30 mouse cellular contexts compared by ENCODE assay signal in genomic region chr7:142077138-142077537, GRCm38 (mm10). TPM values are rescaled to one million over a fixed set of nuclear protein-coding genes. Genes with fewer than 3 reads are reported as not detected.
DNase-seq lines count a peak whose midpoint lies in the region; ATAC-seq and TF ChIP-seq lines count a peak whose summit lies in the region.
"Had no signal": no experiment of that assay in that cellular context is flagged by ENCODE, and none has a peak within 500 bp of the region (broad histone marks: within the 10 kb centered on the region; RNA-seq: fewer than 3 reads in every experiment).

No protein-coding gene starts in this region.

- DNase-seq in gastrocnemius, adult 2 months, result peak; percentile 44
- no peak for DNase-seq in gastrocnemius, postnatal 4 days (ENCODE audit: low spot score in 2 of 2)
- DNase-seq in heart, postnatal 25 days (ENCODE audit: low spot score), result no peak
- DNase-seq in brain, embryonic 14.5 days (ENCODE audit: low read depth), result peak; percentile 14
- DNase-seq in right cerebral cortex, postnatal 4 days, result no peak
- DNase-seq: adrenal gland, postnatal 14 days; cerebellum, adult 11-12 months; cerebellum, postnatal 25 days; embryo, embryonic 11 days; gastrocnemius, postnatal 25 days; kidney, adult 8-10 months; kidney, postnatal 14 days; layer of hippocampus, postnatal 36 days; midbrain, embryonic 14.5 days; thymus, adult 18-20 months; thymus, postnatal 4 days had no signal

- peaks cover 10% of the 10 kb centered on the region for H3K4me1 ChIP-seq in heart, embryonic 15.5 days (replicated peaks)
- 0 out of 2 replicates have a peak, but pooled peaks cover under 1% of the 10 kb centered on the region for H3K4me1 ChIP-seq in neural tube, embryonic 14.5 days (ENCODE audit: control insufficient read depth, insufficient read depth, low read length)

- H3K4me3 ChIP-seq in gastrocnemius, adult 2 months, result no peak overlapping the region
- H3K4me3 ChIP-seq in heart, embryonic 15.5 days, result no peak overlapping the region
- H3K4me3 ChIP-seq in neural tube, embryonic 14.5 days (ENCODE audit: low read depth, low read length), result no peak overlapping the region
- H3K4me3 ChIP-seq: forebrain, embryonic 10.5 days; hindbrain, embryonic 13.5 days; layer of hippocampus, adult 2 months; limb, embryonic 15.5 days; liver, embryonic 15.5 days; stomach, embryonic 15.5 days had no signal

- H3K9ac ChIP-seq in heart, embryonic 15.5 days, result no peak overlapping the region
- H3K9ac ChIP-seq in neural tube, embryonic 14.5 days (replicated peaks; ENCODE audit: low read depth, low read length), result no peak overlapping the region
- H3K9ac ChIP-seq: hindbrain, embryonic 13.5 days; limb, embryonic 15.5 days; liver, embryonic 15.5 days; stomach, embryonic 15.5 days had no signal

- H3K36me3 ChIP-seq in heart, embryonic 15.5 days, result peaks cover 18% of the 10 kb centered on the region
- peaks cover 13% of the 10 kb centered on the region for H3K36me3 ChIP-seq in neural tube, embryonic 14.5 days (ENCODE audit: control insufficient read depth, insufficient read depth, low read length)
- H3K36me3 ChIP-seq: limb, embryonic 15.5 days; stomach, embryonic 15.5 days had no signal

- H3K27ac ChIP-seq in gastrocnemius, adult 2 months, result peak overlapping the region; percentile 73
- peak overlapping the region; percentile 14; the same call in 1 of the 2 replicates for H3K27ac ChIP-seq in heart, embryonic 15.5 days
- no peak overlapping the region for H3K27ac ChIP-seq in neural tube, embryonic 14.5 days (ENCODE audit: low read depth, low read length)
- H3K27ac ChIP-seq: forebrain, embryonic 10.5 days; hindbrain, embryonic 13.5 days; layer of hippocampus, adult 2 months; limb, embryonic 15.5 days; liver, embryonic 15.5 days; stomach, embryonic 15.5 days had no signal

- TF ChIP-seq POLR2A in brain, embryonic 14.5 days (IDR thresholded peaks at IDR 0.05; ENCODE audit: borderline replicate concordance, extremely low read depth, insufficient read depth, insufficient read length, poor library complexity, severe bottlenecking), result no peak

- H3K4me2 ChIP-seq in heart, embryonic 15.5 days, result no peak overlapping the region
- H3K4me2 ChIP-seq in neural tube, embryonic 14.5 days (ENCODE audit: low read depth, low read length), result no peak overlapping the region
- H3K4me2 ChIP-seq: hindbrain, embryonic 13.5 days; limb, embryonic 15.5 days; liver, embryonic 15.5 days; stomach, embryonic 15.5 days had no signal

- intact Hi-C loops in gastrocnemius, adult 2 months (cut with DNase I), result no loop called here
- intact Hi-C loops in heart, postnatal 25 days (cut with DNase I), result no loop called here

- no peak for TF ChIP-seq CTCF in gastrocnemius, adult 2 months (IDR thresholded peaks at IDR 0.05)
- no peak for TF ChIP-seq CTCF in brain, embryonic 14.5 days (IDR thresholded peaks at IDR 0.05; ENCODE audit: borderline replicate concordance, extremely low read depth, insufficient read depth, insufficient read length)

- 40% methylated on average over 3 of the region's 3 CpGs for WGBS in heart, embryonic 15.5 days
- WGBS in neural tube, embryonic 14.5 days, result 61% methylated on average over 3 of the region's 3 CpGs

- H3K9me3 ChIP-seq in heart, embryonic 15.5 days (replicated peaks), result no peaks in the 10 kb centered on the region
- H3K9me3 ChIP-seq in neural tube, embryonic 14.5 days (ENCODE audit: control insufficient read depth, low read length), result no peaks in the 10 kb centered on the region
- H3K9me3 ChIP-seq: forebrain, embryonic 10.5 days; hindbrain, embryonic 13.5 days; limb, embryonic 15.5 days; liver, embryonic 15.5 days; stomach, embryonic 15.5 days had no signal

- ATAC-seq in heart, embryonic 15.5 days (replicated peaks; ENCODE audit: insufficient number of reproducible peaks, insufficient read depth, low FRiP score, low read depth), result no peak; the same call in 1 of the 2 replicates
- ATAC-seq in neural tube, embryonic 14.5 days (ENCODE audit: low read depth), result peak; percentile 17; the same call in 1 of the 2 replicates
- ATAC-seq: lung, postnatal 0 days had no signal

- H3K27me3 ChIP-seq in heart, embryonic 15.5 days, result peaks cover 8% of the 10 kb centered on the region
- H3K27me3 ChIP-seq in neural tube, embryonic 14.5 days (ENCODE audit: control insufficient read depth, insufficient read depth, low read length), result no peaks in the 10 kb centered on the region

RNA-seq across cellular contexts. Expression of gene Mob2, which starts 16.3 kb away (rescaled TPM):
- 10 to 100 TPM; 52.2 to 53.1 TPM for total RNA-seq in gastrocnemius, adult 2 months (2021)
- 10 to 100 TPM; 45.0 to 47.9 TPM for total RNA-seq in gastrocnemius, postnatal 4 days (2021)
- 43.4 and 52.7 TPM in 2 replicates for polyA plus RNA-seq in heart, embryonic 15.5 days (2015; fragmentation: Nextera tagmentation; extraction: Ambion mirVana)
- total RNA-seq in heart, postnatal 25 days (2021), result 10 to 100 TPM; 40.2 to 40.7 TPM
- polyA plus RNA-seq in brain, embryonic 14.5 days (2012; rRNA removed), result 39.4 and 46.5 TPM in 2 replicates
- 50.5 and 53.5 TPM in 2 replicates for polyA plus RNA-seq in neural tube, embryonic 14.5 days (2014; fragmentation: Nextera tagmentation; extraction: Ambion mirVana)

RNA-seq across cellular contexts. Expression of gene Dusp8, which starts 18.5 kb away (rescaled TPM):
- 10 to 100 TPM; 20.5 to 44.4 TPM for total RNA-seq in gastrocnemius, adult 2 months (2021)
- total RNA-seq in gastrocnemius, postnatal 4 days (2021), result 10 to 100 TPM; 14.3 to 20.4 TPM
- 11.5 and 12.2 TPM in 2 replicates for polyA plus RNA-seq in heart, embryonic 15.5 days (2015; fragmentation: Nextera tagmentation; extraction: Ambion mirVana)
- 10 to 100 TPM; 39.7 to 53.5 TPM for total RNA-seq in heart, postnatal 25 days (2021)
- polyA plus RNA-seq in brain, embryonic 14.5 days (2012; rRNA removed), result 93.1 and 145 TPM in 2 replicates
- 136 and 141 TPM in 2 replicates for polyA plus RNA-seq in neural tube, embryonic 14.5 days (2014; fragmentation: Nextera tagmentation; extraction: Ambion mirVana)
- total RNA-seq: megakaryocyte progenitor cell, adult 5-6 weeks had no signal

RNA-seq across cellular contexts. Expression of gene Gm45618, which starts 43.4 kb away (rescaled TPM):
- not detected for total RNA-seq in gastrocnemius, adult 2 months (2021)
- total RNA-seq in gastrocnemius, postnatal 4 days (2021), result not detected
- polyA plus RNA-seq in heart, embryonic 15.5 days (2015; fragmentation: Nextera tagmentation; extraction: Ambion mirVana), result not detected in 2 replicates
- not detected for total RNA-seq in heart, postnatal 25 days (2021)
- polyA plus RNA-seq in brain, embryonic 14.5 days (2012; rRNA removed), result not detected in 2 replicates
- polyA plus RNA-seq in neural tube, embryonic 14.5 days (2014; fragmentation: Nextera tagmentation; extraction: Ambion mirVana), result not detected in 2 replicates
- total RNA-seq: adrenal gland, postnatal 14 days; CH12.LX; gastrocnemius, postnatal 25 days; layer of hippocampus, adult 2 months; layer of hippocampus, postnatal 36 days; left cerebral cortex, postnatal 25 days; megakaryocyte progenitor cell, adult 5-6 weeks; MEL had no signal
- polyA plus RNA-seq: intestine, embryonic 14.5 days; limb, embryonic 15.5 days; liver, embryonic 15.5 days; lung, postnatal 0 days; stomach, embryonic 15.5 days had no signal

RNA-seq across cellular contexts. Expression of gene Gm39115, which starts 58.7 kb away (rescaled TPM):
- not detected for total RNA-seq in gastrocnemius, adult 2 months (2021)
- total RNA-seq in gastrocnemius, postnatal 4 days (2021), result not detected
- not detected in 2 replicates for polyA plus RNA-seq in heart, embryonic 15.5 days (2015; fragmentation: Nextera tagmentation; extraction: Ambion mirVana)
- total RNA-seq in heart, postnatal 25 days (2021), result not detected
- polyA plus RNA-seq in brain, embryonic 14.5 days (2012; rRNA removed), result not detected in 2 replicates
- polyA plus RNA-seq in neural tube, embryonic 14.5 days (2014; fragmentation: Nextera tagmentation; extraction: Ambion mirVana), result not detected in 2 replicates
- total RNA-seq: adrenal gland, postnatal 14 days; CH12.LX; gastrocnemius, postnatal 25 days; layer of hippocampus, adult 2 months; layer of hippocampus, postnatal 36 days; left cerebral cortex, postnatal 25 days; megakaryocyte progenitor cell, adult 5-6 weeks; MEL had no signal
- polyA plus RNA-seq: forebrain, embryonic 10.5 days; hindbrain, embryonic 13.5 days; intestine, embryonic 14.5 days; limb, embryonic 15.5 days; liver, embryonic 15.5 days; lung, postnatal 0 days; midbrain, embryonic 14.5 days; stomach, embryonic 15.5 days had no signal

Comparison
In these comparisons a context has a peak if more than half of its experiments do, and no peak if none do; other contexts are left out.
1. DNase-seq: peak in gastrocnemius, adult 2 months (single experiment) and brain, embryonic 14.5 days (single experiment); none in gastrocnemius, postnatal 4 days (0 of 2), heart, postnatal 25 days (single experiment) and right cerebral cortex, postnatal 4 days (single experiment).